Mouse (Mus musculus) G1E (cell line): ENCODE measurements around the gene Stambp. TPM values are rescaled to one million over a fixed set of nuclear protein-coding genes. Genes with fewer than 3 reads are reported as not detected.

Experiments
- ATAC-seq: 2 replicates; pipeline ENCODE4 v1.8.0; 2016; ENCODE audit warnings: mild to moderate bottlenecking; ENCODE audit not compliant: insufficient number of reproducible peaks, poor library complexity, low FRiP score, severe bottlenecking; ENCODE audit errors: extremely low read depth
- DNase-seq: peaks from one replicate; pipeline ENCODE4 v3.0.0; 2012; ENCODE audit warnings: low spot score
- H3K27me3 ChIP-seq: 2 replicates; pipeline ENCODE4 v1.6.1; 2012; ENCODE audit warnings: mild to moderate bottlenecking, low read length, inconsistent platforms; ENCODE audit not compliant: insufficient read depth
- H3K36me3 ChIP-seq: replicated peaks from 2 replicates; pipeline ENCODE3; 2012; ENCODE audit warnings: mild to moderate bottlenecking, inconsistent platforms
- H3K4me1 ChIP-seq: 2 replicates; pipeline ENCODE4 v1.6.1; 2012; ENCODE audit warnings: low read depth, low read length, inconsistent platforms, mixed read lengths; ENCODE audit not compliant: insufficient read depth
- H3K4me3 ChIP-seq: 2 replicates; pipeline ENCODE4 v1.5.1; 2012; ENCODE audit warnings: low read depth, mild to moderate bottlenecking, inconsistent platforms, low read length, moderate library complexity, mixed read lengths
- H3K9me3 ChIP-seq: replicated peaks from 2 replicates; pipeline ENCODE4 v1.6.1; 2012; ENCODE audit warnings: inconsistent platforms
- CTCF ChIP-seq: IDR thresholded peaks from 2 replicates; pipeline ENCODE4 v1.5.1; 2012; ENCODE audit warnings: low read depth, low read length, inconsistent platforms, mixed read lengths
- GATA1 ChIP-seq: IDR thresholded peaks from 2 replicates; pipeline ENCODE4 v1.6.1; 2012; ENCODE audit warnings: borderline replicate concordance, low read length, inconsistent platforms, mixed read lengths
- GATA2 ChIP-seq: IDR thresholded peaks from 2 replicates; pipeline ENCODE4 v1.6.1; 2012; ENCODE audit warnings: low read depth, low read length, inconsistent platforms, borderline replicate concordance
- POLR2AphosphoS5 ChIP-seq: IDR thresholded peaks from 2 replicates; pipeline ENCODE4 v1.6.1; 2012; ENCODE audit warnings: low read depth, low read length, inconsistent platforms; ENCODE audit not compliant: insufficient replicate concordance
- TAL1 ChIP-seq: conservative IDR thresholded peaks from 2 replicates; pipeline ENCODE4 v1.6.1; 2012; ENCODE audit warnings: low read depth, low read length, inconsistent platforms, mixed read lengths
- polyA plus RNA-seq: library from polyadenylated mRNA; stranded (reverse); fragments of >175 nt; gene quantifications from 2 replicates; pipeline ENCODE4 v1.2.3, GENCODE M21; 2012
- total RNA-seq, 2 experiments: library from RNA; stranded (forward) in 1 of 2; stranded (reverse) in 1 of 2; fragments of 200-1000 nt in 1 of 2; fragments of >200 nt in 1 of 2; fragmentation: Nextera tagmentation in 1 of 2; gene quantifications; 2 replicates each; pipeline ENCODE4 v1.2.3; 2014 to 2017

Stambp gene
- total and polyA plus RNA-seq, 3 experiments, result 1.9 to 47.3 (median 7.0) TPM

DNA sequence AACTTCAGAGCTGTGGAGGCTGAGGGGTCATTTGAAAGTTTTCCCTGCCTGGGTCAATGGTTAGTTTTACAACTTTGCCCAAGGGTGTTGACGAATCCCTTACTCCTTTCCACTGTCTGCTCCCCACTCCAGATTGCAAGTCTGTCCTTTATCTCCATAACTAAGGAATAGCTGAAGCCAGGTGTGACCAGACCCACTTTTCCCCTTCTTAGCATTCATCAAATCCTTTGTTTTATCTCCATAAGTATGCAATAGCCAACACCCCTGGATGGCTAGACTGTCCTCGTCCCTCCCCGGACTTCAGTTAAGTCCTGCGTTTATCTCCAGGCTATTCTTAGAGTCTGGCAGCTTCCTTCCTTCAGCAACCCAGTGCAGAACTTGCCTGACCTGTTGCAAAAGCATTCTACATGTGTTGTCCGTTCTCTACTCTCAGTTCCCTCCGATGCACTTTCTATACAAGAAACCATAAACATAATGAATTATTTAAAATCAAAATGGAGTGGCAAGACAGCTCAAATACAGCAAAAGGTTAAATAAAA, 27.2 kb upstream of the Stambp start:
- TF ChIP-seq CTCF, result no peak
- TF ChIP-seq GATA1, result no peak
- TF ChIP-seq POLR2AphosphoS5, result no peak
- TF ChIP-seq TAL1, result no peak
- H3K4me3 ChIP-seq, result no peak overlapping the region
- ATAC-seq, result no peak

DNA sequence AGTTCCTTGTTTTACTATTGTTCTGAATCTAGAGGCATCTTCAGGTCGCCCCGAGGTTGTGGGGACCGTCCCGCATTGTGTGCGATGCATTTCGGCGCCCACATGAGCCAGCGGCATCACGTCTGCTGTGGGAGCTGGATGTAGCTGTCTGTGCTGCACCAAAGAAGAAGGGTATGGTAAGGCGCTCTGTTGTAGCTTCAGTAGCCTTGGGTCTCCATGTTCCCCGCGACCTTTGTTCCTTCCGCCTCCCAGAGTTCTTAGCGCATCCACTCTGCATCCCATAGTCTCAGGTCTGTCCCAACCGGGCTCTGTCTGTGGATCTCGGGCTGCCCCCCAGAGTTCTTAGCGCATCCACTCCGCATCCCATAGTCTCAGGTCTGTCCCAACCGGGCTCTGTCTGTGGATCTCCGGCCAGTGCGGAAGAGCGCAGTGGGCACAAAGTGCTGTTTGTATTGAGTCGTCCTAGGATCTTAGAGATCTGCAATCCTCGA, 26.6 kb upstream of the Stambp start:
- Histone ChIP-seq H3K9me3 (no peaks in the 10 kb centered on the region), H3K36me3 (no peaks in the 10 kb centered on the region), H3K4me3 (no peak overlapping the region), H3K27me3 (peaks cover 11% of the 10 kb centered on the region), H3K4me1 (no peaks in the 10 kb centered on the region)
- no peak for DNase-seq
- ATAC-seq, result no peak
- TF ChIP-seq CTCF, result no peak
- no peak for TF ChIP-seq POLR2AphosphoS5
- TF ChIP-seq TAL1, result no peak
- no peak for TF ChIP-seq GATA1
- TF ChIP-seq GATA2, result no peak

More for the DNA sequence above, 27.2 kb upstream of the Stambp start:
- Histone ChIP-seq H3K27me3 (peaks cover 13% of the 10 kb centered on the region), H3K4me1 (no peaks in the 10 kb centered on the region), H3K36me3 (no peaks in the 10 kb centered on the region), H3K9me3 (no peaks in the 10 kb centered on the region)
- no peak for DNase-seq

- no peaks in the 10 kb centered on the region for H3K36me3 ChIP-seq
- DNase-seq (peak; percentile 2), ATAC-seq (no peak)
- TF ChIP-seq GATA1 (no peak), CTCF (peak; percentile 29; the same call in 1 of the 2 replicates)
- no peaks in the 10 kb centered on the region for H3K9me3 ChIP-seq
- peaks cover 16% of the 10 kb centered on the region for H3K27me3 ChIP-seq
- no peak overlapping the region for H3K4me3 ChIP-seq
- no peaks in the 10 kb centered on the region for H3K4me1 ChIP-seq
These were observed 26.1 kb upstream of the Stambp start for GRCm38 (mm10) chr6:83598646-83599045.

DNA sequence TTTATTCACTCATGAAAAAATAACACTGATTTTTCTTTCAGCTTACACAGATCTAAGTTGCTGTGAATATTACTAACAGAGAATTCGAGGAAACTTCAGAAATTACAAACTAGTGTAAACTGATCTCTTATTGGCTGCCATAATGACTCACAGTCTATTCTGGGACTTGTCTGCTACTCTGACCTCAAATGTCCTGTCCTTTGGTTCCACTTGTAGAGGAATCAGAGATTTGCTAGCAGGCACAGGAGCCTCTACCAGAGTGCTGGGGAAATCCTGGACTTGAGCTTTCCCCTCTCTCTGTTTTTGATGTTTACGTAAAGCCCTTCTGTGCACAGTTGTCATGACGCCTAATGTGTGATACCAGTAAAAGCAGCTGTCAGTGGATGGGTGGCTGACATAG, 25.5 kb upstream of the Stambp start:
- TF ChIP-seq CTCF, result no peak
- TF ChIP-seq GATA1, result no peak
- no peak for TF ChIP-seq GATA2
- H3K4me3 ChIP-seq, result no peak overlapping the region
- no peak for ATAC-seq
- DNase-seq, result no peak
- H3K27me3 ChIP-seq, result peaks cover 16% of the 10 kb centered on the region
- no peaks in the 10 kb centered on the region for H3K4me1 ChIP-seq
- no peaks in the 10 kb centered on the region for H3K36me3 ChIP-seq
- no peaks in the 10 kb centered on the region for H3K9me3 ChIP-seq

DNA sequence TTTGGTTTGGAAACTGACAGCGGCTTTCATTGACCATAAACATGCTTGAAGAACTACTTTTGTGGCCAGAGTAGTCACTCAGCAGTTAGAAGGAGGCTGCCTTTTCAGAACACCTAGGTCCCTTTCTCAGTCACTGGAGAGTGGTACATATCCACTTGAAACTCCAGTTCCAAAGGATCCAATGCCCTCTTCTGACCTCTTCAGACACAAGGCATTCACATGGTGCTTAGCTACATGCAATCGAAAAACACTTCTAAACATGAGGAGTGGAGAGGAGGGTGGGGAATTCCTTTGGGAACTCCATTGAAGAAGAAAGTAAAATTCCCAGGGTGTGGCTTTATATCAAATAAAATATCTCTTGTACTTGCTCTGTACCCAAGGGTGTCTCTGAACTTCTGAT, 22.5 kb upstream of the Stambp start:
- Histone ChIP-seq H3K27me3 (peaks cover 20% of the 10 kb centered on the region), H3K36me3 (no peaks in the 10 kb centered on the region)

GRCm38 (mm10) chr6:83593896-83594295, 21.4 kb upstream of the Stambp start:
- TF ChIP-seq TAL1, result no peak
- TF ChIP-seq CTCF, result no peak
- TF ChIP-seq GATA2, result no peak
- no peak for TF ChIP-seq GATA1
- TF ChIP-seq POLR2AphosphoS5, result no peak
- Histone ChIP-seq H3K4me1 (no peaks in the 10 kb centered on the region), H3K4me3 (no peak overlapping the region), H3K36me3 (no peaks in the 10 kb centered on the region), H3K9me3 (no peaks in the 10 kb centered on the region), H3K27me3 (peaks cover 20% of the 10 kb centered on the region)
- ATAC-seq (no peak), DNase-seq (no peak)

More for the DNA sequence above, 22.5 kb upstream of the Stambp start:
- Histone ChIP-seq H3K4me1 (no peaks in the 10 kb centered on the region), H3K9me3 (no peaks in the 10 kb centered on the region), H3K4me3 (no peak overlapping the region)
- TF ChIP-seq CTCF (no peak), GATA1 (no peak), POLR2AphosphoS5 (no peak), TAL1 (no peak)
- ATAC-seq, result no peak
- no peak for DNase-seq

GRCm38 (mm10) chr6:83592051-83592450, 19.5 kb upstream of the Stambp start:
- TF ChIP-seq GATA2 (no peak), POLR2AphosphoS5 (no peak), TAL1 (no peak), CTCF (no peak), GATA1 (no peak)
- Histone ChIP-seq H3K4me1 (no peaks in the 10 kb centered on the region), H3K27me3 (peaks cover 19% of the 10 kb centered on the region), H3K4me3 (no peak overlapping the region), H3K36me3 (no peaks in the 10 kb centered on the region), H3K9me3 (no peaks in the 10 kb centered on the region)
- no peak for ATAC-seq
- no peak for DNase-seq
